Mouse (Mus musculus) kidney, postnatal 0 days (tissue): ENCODE data around the gene Krcc1. TPM values are rescaled to one million over a fixed set of nuclear protein-coding genes. Genes with fewer than 3 reads are reported as not detected.
"Not testable (repeated sequence)": the region's sequence is repeated elsewhere in the genome, so short reads cannot be mapped to it uniquely, and the experiment has no call there.

Experiments
- ATAC-seq: fragments of 200-750 bp; cut with Nextera tagmentation; replicated peaks from 2 replicates; pipeline ENCODE4 v1.8.0; 2017; ENCODE audit warnings: low read depth, moderate number of reproducible peaks, moderate TSS enrichment, moderate library complexity; ENCODE audit not compliant: low FRiP score
- DNase-seq: peaks from one replicate; pipeline ENCODE4 v3.0.0-alpha.2; 2016; ENCODE audit warnings: low spot score
- H3K27ac ChIP-seq: fragments of 300-500 bp; sonication (generic); 2 replicates; pipeline ENCODE4 v1.5.1; 2014; ENCODE audit warnings: mild to moderate bottlenecking
- H3K27me3 ChIP-seq: fragments of 300-500 bp; sonication (generic); 2 replicates; pipeline ENCODE4 v1.6.1; 2014; ENCODE audit warnings: low read length, mixed read lengths; ENCODE audit not compliant: insufficient read depth
- H3K36me3 ChIP-seq: fragments of 300-500 bp; sonication (generic); 2 replicates; pipeline ENCODE4 v1.6.1; 2014; ENCODE audit warnings: low read length, mixed read lengths; ENCODE audit not compliant: insufficient read depth
- H3K4me1 ChIP-seq: fragments of 300-500 bp; sonication (generic); replicated peaks from 2 replicates; pipeline ENCODE4 v1.6.1; 2014; ENCODE audit warnings: antibody characterized with exemption, low read length, mixed read lengths; ENCODE audit not compliant: insufficient read depth
- H3K4me2 ChIP-seq: fragments of 300-500 bp; sonication (generic); 2 replicates; pipeline ENCODE4 v1.6.1; 2014; ENCODE audit warnings: mild to moderate bottlenecking, low read length, moderate library complexity, mixed read lengths
- H3K4me3 ChIP-seq: fragments of 300-500 bp; sonication (generic); replicated peaks from 2 replicates; pipeline ENCODE4 v1.5.1; 2014; ENCODE audit warnings: low read depth, low read length
- H3K9ac ChIP-seq: fragments of 300-500 bp; sonication (generic); 2 replicates; pipeline ENCODE4 v1.6.1; 2014; ENCODE audit warnings: low read depth, low read length
- H3K9me3 ChIP-seq: fragments of 300-500 bp; sonication (generic); replicated peaks from 2 replicates; pipeline ENCODE4 v1.6.1; 2016; ENCODE audit warnings: low read length, inconsistent platforms, mixed read lengths
- CTCF ChIP-seq: IDR thresholded peaks from 2 replicates; pipeline ENCODE4 v1.5.1; 2016; ENCODE audit warnings: antibody characterized with exemption, low read depth, mild to moderate bottlenecking, moderate library complexity
- WGBS: fragments of 180-500 bp; shearing (Covaris S2); extraction: QIAGEN DNeasy Blood & Tissue Kit; methylation state at CpG from one replicate; pipeline ENCODE4 v1.1.7; 2014; 5-methylcytosine and 5-hydroxymethylcytosine counted together
- polyA plus RNA-seq: library from polyadenylated mRNA; unstranded; fragments of >200 nt; fragmentation: Nextera tagmentation; extraction: Ambion mirVana; gene quantifications from 2 replicates; pipeline ENCODE4 v1.2.1, GENCODE M21; 2015

Krcc1 gene
- polyA plus RNA-seq, 1 experiment from 2014 or later: 93.1 TPM

DNA sequence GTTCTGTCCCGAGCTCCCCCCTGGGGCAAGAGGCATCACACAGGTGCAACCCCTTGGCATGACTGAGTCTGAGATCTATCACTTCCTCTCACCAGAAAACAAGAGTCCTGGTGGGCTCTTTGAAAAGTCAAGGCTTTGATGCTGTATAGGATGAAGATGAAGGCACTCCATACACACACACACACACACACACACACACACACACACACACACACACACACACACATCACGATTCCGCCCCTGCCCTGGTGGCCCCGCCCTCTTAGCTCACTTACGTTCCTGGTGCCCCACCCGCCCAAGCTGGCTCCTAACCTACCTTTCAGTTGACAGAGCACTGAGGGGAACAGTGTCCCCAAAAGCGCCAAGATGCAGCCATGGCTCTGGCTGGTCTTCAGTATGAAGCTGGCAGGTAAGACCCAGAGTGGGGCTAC, 51.0 kb downstream of the Krcc1 start, which contains the start of gene Cd8b1:
Cd8b1 (plus strand) TSS at position 298 of the 431 bp plus-strand sequence.
- DNase-seq: no peak
- Histone ChIP-seq H3K27ac (no peak within 1 kb of the TSS), H3K27me3 (no peaks in the 10 kb centered on the region), H3K4me1 (no peaks in the 10 kb centered on the region), H3K4me2 (no peak within 1 kb of the TSS), H3K9me3 (no peaks in the 10 kb centered on the region), H3K36me3 (no peaks in the 10 kb centered on the region), H3K9ac (no peak within 1 kb of the TSS), H3K4me3 (no peak within 1 kb of the TSS)
- no peak for ATAC-seq
- no peak for TF ChIP-seq CTCF
- WGBS: 82% methylated on average over 7 of the region's 7 CpGs

DNA sequence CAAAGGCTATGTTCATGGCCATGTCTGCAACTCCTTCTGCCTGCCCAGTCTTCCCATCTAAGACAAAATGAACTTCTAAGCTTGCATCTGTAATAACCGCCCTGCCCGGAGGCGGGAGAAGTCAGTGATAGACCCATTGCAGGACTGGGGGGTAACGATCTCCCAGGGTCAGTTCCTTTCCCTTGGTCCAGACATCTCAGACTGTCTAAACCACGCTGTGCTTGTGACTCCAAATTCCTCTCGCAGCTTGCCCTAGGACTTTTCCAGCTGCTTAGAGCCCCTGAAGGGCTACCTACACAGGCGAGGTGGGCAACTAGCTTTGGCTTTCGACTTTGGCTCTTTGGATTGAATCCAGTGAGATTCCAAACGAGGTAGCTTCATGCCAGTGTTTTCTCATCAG, 53.3 kb downstream of the Krcc1 start:
- Histone ChIP-seq H3K4me3 (no peak overlapping the region), H3K27me3 (no peaks in the 10 kb centered on the region), H3K27ac (no peak overlapping the region), H3K4me1 (no peaks in the 10 kb centered on the region), H3K9me3 (no peaks in the 10 kb centered on the region), H3K36me3 (no peaks in the 10 kb centered on the region), H3K9ac (no peak overlapping the region), H3K4me2 (no peak overlapping the region)
- no peak for TF ChIP-seq CTCF
- ATAC-seq (no peak), DNase-seq (no peak)
- 89% methylated on average over 9 of the region's 9 CpGs for WGBS

DNA sequence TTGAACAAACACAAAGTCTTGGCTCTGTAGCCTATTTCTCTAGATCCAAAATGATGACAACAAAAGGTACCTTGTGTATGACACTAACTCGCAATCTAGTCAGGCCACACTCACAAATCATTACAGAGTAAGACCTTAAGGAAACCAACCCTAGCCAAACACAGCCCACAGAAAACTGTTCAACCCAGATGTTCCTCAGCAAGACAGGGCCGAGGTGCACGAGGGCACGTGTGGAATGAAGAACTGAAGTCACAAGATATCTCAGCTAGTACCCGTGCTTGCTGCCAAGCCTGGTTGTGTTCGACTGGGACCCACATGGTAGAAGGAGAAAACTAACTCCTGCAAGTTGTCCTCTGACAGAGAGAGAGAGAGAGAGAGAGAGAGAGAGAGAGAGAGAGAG, 58.4 kb downstream of the Krcc1 start:
- ATAC-seq: no peak
- H3K9me3 ChIP-seq: no peaks in the 10 kb centered on the region
- WGBS: 82% methylated on average over 6 of the region's 6 CpGs

GRCm38 (mm10) chr6:71330486-71330885, 59.0 kb downstream of the Krcc1 start:
- no peak overlapping the region for H3K4me3 ChIP-seq
- no peak overlapping the region for H3K4me2 ChIP-seq
- H3K4me1 ChIP-seq: no peaks in the 10 kb centered on the region
- H3K9me3 ChIP-seq: no peaks in the 10 kb centered on the region
- 78% methylated on average over 7 of the region's 7 CpGs for WGBS
- H3K27me3 ChIP-seq: no peaks in the 10 kb centered on the region
- ATAC-seq: no peak
- no peak for DNase-seq
- no peak for TF ChIP-seq CTCF
- no peaks in the 10 kb centered on the region for H3K36me3 ChIP-seq
- no peak overlapping the region for H3K27ac ChIP-seq
- no peak overlapping the region for H3K9ac ChIP-seq

More for the DNA sequence above, 58.4 kb downstream of the Krcc1 start:
- no peak for DNase-seq
- Histone ChIP-seq H3K9ac (no peak overlapping the region), H3K36me3 (no peaks in the 10 kb centered on the region), H3K4me2 (no peak overlapping the region), H3K4me3 (no peak overlapping the region), H3K4me1 (no peaks in the 10 kb centered on the region), H3K27ac (no peak overlapping the region), H3K27me3 (no peaks in the 10 kb centered on the region)
- no peak for TF ChIP-seq CTCF

DNA sequence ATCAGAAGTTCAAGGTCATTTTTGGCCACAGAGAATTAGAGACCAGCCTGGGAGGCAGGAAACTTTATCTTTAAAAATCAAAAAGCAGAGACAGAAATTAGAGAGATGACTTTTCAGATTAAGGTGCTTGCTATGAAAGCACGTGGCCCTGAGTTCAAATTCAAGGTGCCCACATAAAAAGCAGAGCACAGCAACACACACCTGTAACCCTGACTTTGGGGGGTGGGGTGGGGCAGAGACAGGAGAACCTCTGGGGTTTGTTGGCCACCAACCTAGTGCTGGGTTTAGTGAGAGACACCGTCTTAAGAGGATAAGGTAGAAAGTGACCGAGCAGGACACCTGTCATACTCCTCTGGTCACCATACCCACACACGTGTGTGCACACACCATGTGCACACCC, 60.0 kb downstream of the Krcc1 start:
- not testable (repeated sequence) for H3K4me1 ChIP-seq, ATAC-seq, H3K4me3 ChIP-seq, H3K36me3 ChIP-seq, H3K27me3 ChIP-seq, DNase-seq, H3K27ac ChIP-seq, H3K9ac ChIP-seq, H3K4me2 ChIP-seq, H3K9me3 ChIP-seq
- WGBS: 85% methylated on average over 1 of the region's 4 CpGs

DNA sequence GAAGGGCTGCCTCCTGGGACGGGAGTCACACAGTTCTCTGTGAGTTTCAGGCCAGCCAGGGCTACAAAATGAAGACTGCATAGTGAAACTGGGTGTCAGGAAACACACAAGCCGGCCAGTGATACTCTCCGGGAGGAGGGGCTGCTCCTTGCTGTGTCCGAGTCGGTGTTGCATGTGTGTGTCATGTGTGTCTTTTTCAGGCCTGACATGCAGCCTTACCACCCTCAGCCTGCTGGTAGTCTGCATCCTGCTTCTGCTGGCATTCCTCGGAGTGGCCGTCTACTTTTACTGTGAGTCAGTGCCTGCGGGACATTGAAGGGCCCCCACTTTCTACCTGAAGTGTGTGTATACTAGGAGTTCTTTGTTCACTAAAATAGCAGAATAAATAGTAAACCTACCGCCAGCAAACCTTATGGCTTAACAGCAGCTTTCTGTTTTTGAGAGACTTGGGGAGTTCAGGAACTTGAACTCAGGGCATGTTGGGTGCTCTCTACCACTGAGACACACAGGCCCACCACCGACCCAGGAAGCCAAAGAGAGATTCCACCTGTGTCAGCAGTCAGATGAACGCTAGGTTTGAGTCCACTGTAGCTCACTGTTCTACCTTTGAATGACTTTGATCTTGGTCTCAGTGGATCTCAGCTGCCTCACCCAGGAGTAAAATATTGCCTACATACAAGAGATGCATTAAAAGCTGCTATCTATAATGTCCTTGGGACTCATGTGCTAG, 60.9 kb downstream of the Krcc1 start:
- Histone ChIP-seq H3K4me1 (no peaks in the 10 kb centered on the region), H3K4me3 (no peak overlapping the region), H3K9me3 (no peaks in the 10 kb centered on the region), H3K9ac (no peak overlapping the region), H3K4me2 (no peak overlapping the region), H3K36me3 (no peaks in the 10 kb centered on the region), H3K27ac (no peak overlapping the region), H3K27me3 (no peaks in the 10 kb centered on the region)
- TF ChIP-seq CTCF: no peak
- no peak for DNase-seq
- WGBS: 81% methylated on average over 11 of the region's 11 CpGs
- ATAC-seq: no peak

DNA sequence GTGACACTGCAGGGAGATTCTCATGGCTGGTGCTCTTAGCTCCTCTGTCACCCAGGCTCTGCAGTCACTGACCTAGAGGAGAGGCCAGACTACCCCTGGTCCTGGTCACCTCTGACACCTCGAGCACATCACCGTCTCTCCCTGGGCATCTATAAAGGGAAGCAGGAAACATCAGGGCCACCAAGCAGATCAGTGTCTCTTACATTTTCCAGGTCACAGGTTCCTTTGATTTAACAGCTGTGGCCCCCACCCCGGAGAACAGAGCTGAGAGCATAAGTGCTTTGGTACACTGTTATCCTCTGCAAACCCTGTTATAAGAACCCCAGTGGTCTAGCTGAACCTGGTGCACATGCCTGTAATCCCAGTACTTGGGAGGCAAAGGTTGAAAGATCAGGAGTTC, 61.6 kb downstream of the Krcc1 start:
- 41% methylated on average over 3 of the region's 3 CpGs for WGBS

More for the DNA sequence above, 61.6 kb downstream of the Krcc1 start:
- H3K36me3 ChIP-seq: no peaks in the 10 kb centered on the region
- H3K4me3 ChIP-seq: no peak overlapping the region
- H3K9ac ChIP-seq: no peak overlapping the region
- DNase-seq (no peak), ATAC-seq (no peak)
- no peaks in the 10 kb centered on the region for H3K27me3 ChIP-seq
- no peak overlapping the region for H3K27ac ChIP-seq
- no peaks in the 10 kb centered on the region for H3K4me1 ChIP-seq
- H3K9me3 ChIP-seq: no peaks in the 10 kb centered on the region
- no peak for TF ChIP-seq CTCF
- no peak overlapping the region for H3K4me2 ChIP-seq
